Mouse (Mus musculus): ENCODE results near the gene Gm10282. TPM values are rescaled to one million over a fixed set of nuclear protein-coding genes. Genes with fewer than 3 reads are reported as not detected.

The Gm10282 gene
- total and polyA plus RNA-seq, 3 experiments, result 11.7 to 133 TPM; not detected in 1

GRCm38 (mm10) chr8:72308276-72308675 is 3.2 kb upstream of the Gm10282 start:
- Histone ChIP-seq H3K9me3 (replicated peaks; ENCODE audit: insufficient read depth, low read length) (no peaks in the 10 kb centered on the region), H3K79me2 (ENCODE audit: control insufficient read depth, insufficient read depth, low read length, poor library complexity) (no peaks in the 10 kb centered on the region), H3K9ac (ENCODE audit: control insufficient read depth, low read depth, low read length, poor library complexity, severe bottlenecking) (no peak overlapping the region), H3K27me3 (ENCODE audit: control insufficient read depth in 1 of 2, insufficient read depth in 2 of 2, low read length in 2 of 2) (peaks cover under 1 to 2% of the 10 kb centered on the region in 2 experiments; a peak in 3 of 4 replicates), H3K27ac (ENCODE audit: control insufficient read depth, low read depth, low read length) (no peak overlapping the region), H3K4me3 (ENCODE audit: control insufficient read depth in 1 of 2, insufficient read depth in 1 of 2, low read depth in 2 of 2, low read length in 2 of 2) (no peak overlapping the region), H3K4me1 (ENCODE audit: control insufficient read depth in 1 of 2, insufficient read depth in 2 of 2, low read length in 2 of 2) (peaks cover 0 to 5% of the 10 kb centered on the region in 2 experiments; a peak in 1 of 4 replicates), H3K36me3 (ENCODE audit: control insufficient read depth in 1 of 2, insufficient read depth in 2 of 2, low read length in 2 of 2) (no peaks in the 10 kb centered on the region)
- TF ChIP-seq CHD1 (IDR thresholded peaks at IDR 0.05; ENCODE audit: low read depth, low read length), result no peak
- no peak for TF ChIP-seq ETS1 (IDR thresholded peaks at IDR 0.05; ENCODE audit: low read depth, low read length)
- TF ChIP-seq POLR2A (IDR thresholded peaks at IDR 0.05; ENCODE audit: control insufficient read depth in 1 of 2, insufficient read depth in 1 of 2, low read depth in 1 of 2, low read length in 2 of 2, poor library complexity in 1 of 2), result no peak
- TF ChIP-seq JUND (IDR thresholded peaks at IDR 0.05; ENCODE audit: low read depth, low read length), result no peak
- no peak for TF ChIP-seq ZC3H11A (IDR thresholded peaks at IDR 0.05; ENCODE audit: low read depth, low read length)
- TF ChIP-seq ELF1 (IDR thresholded peaks at IDR 0.05; ENCODE audit: low read depth, low read length), result no peak
- no peak for TF ChIP-seq NELFE (IDR thresholded peaks at IDR 0.05; ENCODE audit: low read depth, low read length)
- no peak for TF ChIP-seq TCF12 (IDR thresholded peaks at IDR 0.05; ENCODE audit: low read depth, low read length)
- no peak for TF ChIP-seq TBP (IDR thresholded peaks at IDR 0.05; ENCODE audit: low read depth, low read length)
- TF ChIP-seq UBTF (IDR thresholded peaks at IDR 0.05; ENCODE audit: borderline replicate concordance, insufficient read depth, low read depth, low read length), result no peak
- no peak for TF ChIP-seq MAX (IDR thresholded peaks at IDR 0.05; ENCODE audit: low read length)
- TF ChIP-seq ZMIZ1 (IDR thresholded peaks at IDR 0.05; ENCODE audit: low read depth, low read length), result no peak
- no peak for TF ChIP-seq EP300 (IDR thresholded peaks at IDR 0.05; ENCODE audit: low read depth in 1 of 2, low read length in 2 of 2)
- TF ChIP-seq MAFK (IDR thresholded peaks at IDR 0.05; ENCODE audit: borderline replicate concordance, low read depth, low read length), result no peak
- no peak for TF ChIP-seq POLR2AphosphoS2 (IDR thresholded peaks at IDR 0.05; ENCODE audit: low read length)
- DNase-seq (ENCODE audit: low read depth, low spot score), result no peak

- Histone ChIP-seq H3K36me3 (ENCODE audit: control insufficient read depth in 1 of 2, insufficient read depth in 2 of 2, low read length in 2 of 2) (no peaks in the 10 kb centered on the region), H3K9me3 (replicated peaks; ENCODE audit: insufficient read depth, low read length) (no peaks in the 10 kb centered on the region), H3K27me3 (ENCODE audit: control insufficient read depth in 1 of 2, insufficient read depth in 2 of 2, low read length in 2 of 2) (peaks cover 0 to 3% of the 10 kb centered on the region in 2 experiments; a peak in 3 of 4 replicates), H3K4me1 (ENCODE audit: control insufficient read depth in 1 of 2, insufficient read depth in 2 of 2, low read length in 2 of 2) (peaks cover 0 to 5% of the 10 kb centered on the region in 2 experiments; a peak in 1 of 4 replicates), H3K27ac (ENCODE audit: control insufficient read depth, low read depth, low read length) (no peak overlapping the region), H3K9ac (ENCODE audit: control insufficient read depth, low read depth, low read length, poor library complexity, severe bottlenecking) (no peak overlapping the region), H3K79me2 (ENCODE audit: control insufficient read depth, insufficient read depth, low read length, poor library complexity) (no peaks in the 10 kb centered on the region), H3K4me3 (ENCODE audit: control insufficient read depth in 1 of 2, insufficient read depth in 1 of 2, low read depth in 2 of 2, low read length in 2 of 2) (no peak overlapping the region)
- no peak for TF ChIP-seq TBP (IDR thresholded peaks at IDR 0.05; ENCODE audit: low read depth, low read length)
- TF ChIP-seq USF1 (IDR thresholded peaks at IDR 0.05; ENCODE audit: low read depth, low read length), result no peak
- TF ChIP-seq USF2 (IDR thresholded peaks at IDR 0.05; ENCODE audit: borderline replicate concordance in 1 of 2, insufficient read depth in 1 of 2, low read depth in 1 of 2, low read length in 2 of 2), result no peak
- TF ChIP-seq HCFC1 (IDR thresholded peaks at IDR 0.05; ENCODE audit: low read depth, low read length), result no peak
- no peak for TF ChIP-seq ETS1 (IDR thresholded peaks at IDR 0.05; ENCODE audit: low read depth, low read length)
- TF ChIP-seq MAFK (IDR thresholded peaks at IDR 0.05; ENCODE audit: borderline replicate concordance, low read depth, low read length), result no peak
- TF ChIP-seq KAT2A (conservative IDR thresholded peaks at IDR 0.05; ENCODE audit: low read depth, low read length), result no peak
- no peak for TF ChIP-seq GABPA (IDR thresholded peaks at IDR 0.05; ENCODE audit: low read depth, low read length)
- TF ChIP-seq ZC3H11A (IDR thresholded peaks at IDR 0.05; ENCODE audit: low read depth, low read length), result no peak
- TF ChIP-seq JUND (IDR thresholded peaks at IDR 0.05; ENCODE audit: low read depth, low read length), result no peak
- TF ChIP-seq BHLHE40 (IDR thresholded peaks at IDR 0.05; ENCODE audit: borderline replicate concordance, low read depth, low read length), result no peak
- no peak for TF ChIP-seq ELF1 (IDR thresholded peaks at IDR 0.05; ENCODE audit: low read depth, low read length)
- no peak for TF ChIP-seq CHD1 (IDR thresholded peaks at IDR 0.05; ENCODE audit: low read depth, low read length)
- TF ChIP-seq TCF12 (IDR thresholded peaks at IDR 0.05; ENCODE audit: low read depth, low read length), result no peak
- no peak for DNase-seq (ENCODE audit: low read depth, low spot score)
These were observed 1.9 kb upstream of the Gm10282 start for GRCm38 (mm10) chr8:72306913-72307312.
